Mouse (Mus musculus): ENCODE data around the gene Prkcb.

Gene Prkcb

GRCm38 (mm10) chr7:122290165-122290564, 1.6 kb downstream of the Prkcb start:
- no peak for DNase-seq (ENCODE audit: low spot score)

- DNase-seq (ENCODE audit: low spot score) = no peak
These were observed 2.2 kb downstream of the Prkcb start for GRCm38 (mm10) chr7:122290771-122291170.

GRCm38 (mm10) chr7:122292151-122292550, 3.6 kb downstream of the Prkcb start:
- no peak for DNase-seq (ENCODE audit: low spot score)

GRCm38 (mm10) chr7:122294111-122294510, 5.6 kb downstream of the Prkcb start:
- DNase-seq (ENCODE audit: low spot score) = no peak

- DNase-seq (ENCODE audit: low spot score) = no peak
These were observed 6.8 kb downstream of the Prkcb start for GRCm38 (mm10) chr7:122295363-122295762.

GRCm38 (mm10) chr7:122296331-122296730, 7.8 kb downstream of the Prkcb start:
- no peak for DNase-seq (ENCODE audit: low spot score)

- DNase-seq (ENCODE audit: low spot score) = no peak
These were observed 8.3 kb downstream of the Prkcb start for GRCm38 (mm10) chr7:122296805-122297204.

- no peak for DNase-seq (ENCODE audit: low spot score)
These were observed 9.1 kb downstream of the Prkcb start for GRCm38 (mm10) chr7:122297627-122298026.

- no peak for DNase-seq (ENCODE audit: low spot score)
These were observed 10.2 kb downstream of the Prkcb start for GRCm38 (mm10) chr7:122298715-122299114.

GRCm38 (mm10) chr7:122300538-122300937, 12.0 kb downstream of the Prkcb start:
- DNase-seq (ENCODE audit: low spot score) = no peak

- DNase-seq (ENCODE audit: low spot score) = no peak
These were observed 14.0 kb downstream of the Prkcb start for GRCm38 (mm10) chr7:122302538-122302937.

- no peak for DNase-seq (ENCODE audit: low spot score)
These were observed 15.4 kb downstream of the Prkcb start for GRCm38 (mm10) chr7:122303988-122304387.

GRCm38 (mm10) chr7:122304521-122304920, 16.0 kb downstream of the Prkcb start:
- DNase-seq (ENCODE audit: low spot score) = no peak

- no peak for DNase-seq (ENCODE audit: low spot score)
These were observed 18.7 kb downstream of the Prkcb start for GRCm38 (mm10) chr7:122307241-122307640.

- no peak for DNase-seq (ENCODE audit: low spot score)
These were observed 20.1 kb downstream of the Prkcb start for GRCm38 (mm10) chr7:122308661-122309060.

GRCm38 (mm10) chr7:122309909-122310725, 21.6 kb downstream of the Prkcb start:
- no peak for DNase-seq (ENCODE audit: low spot score)

- no peak for DNase-seq (ENCODE audit: low spot score)
These were observed 22.1 kb downstream of the Prkcb start for GRCm38 (mm10) chr7:122310726-122311018.

- no peak for DNase-seq (ENCODE audit: low spot score)
These were observed 25.3 kb downstream of the Prkcb start for GRCm38 (mm10) chr7:122313690-122314477.

- no peak for DNase-seq (ENCODE audit: low spot score)
These were observed 27.3 kb downstream of the Prkcb start for GRCm38 (mm10) chr7:122315720-122316331.

- DNase-seq (ENCODE audit: low spot score) = no peak
These were observed 28.1 kb downstream of the Prkcb start for GRCm38 (mm10) chr7:122316681-122317080.

GRCm38 (mm10) chr7:122317485-122317884, 28.9 kb downstream of the Prkcb start:
- no peak for DNase-seq (ENCODE audit: low spot score)

- no peak for DNase-seq (ENCODE audit: low spot score)
These were observed 31.0 kb downstream of the Prkcb start for GRCm38 (mm10) chr7:122319566-122319965.

Measured in ovary, postnatal 36 days (tissue).